Mouse (Mus musculus) liver, embryonic 14.5 days (tissue): ENCODE data around the gene Il17rd. TPM values are rescaled to one million over a fixed set of nuclear protein-coding genes. Genes with fewer than 3 reads are reported as not detected.

Source experiments
- ATAC-seq: fragments of 200-750 bp; cut with Nextera tagmentation; 2 replicates; pipeline ENCODE4 v1.8.0; 2017; ENCODE audit warnings: moderate number of reproducible peaks, mild to moderate bottlenecking, moderate library complexity; ENCODE audit not compliant: insufficient read depth
- DNase-seq, 3 experiments: peaks; one replicate each; pipeline ENCODE4 v3.0.0-alpha.2; 2012 to 2013; ENCODE audit warnings: low read depth in 3 of 3, low spot score in 3 of 3
- H3K27ac ChIP-seq: fragments of 300-500 bp; sonication (generic); 2 replicates; pipeline ENCODE4 v1.5.1; 2014; ENCODE audit warnings: moderate library complexity, mild to moderate bottlenecking, control low read depth, inconsistent platforms
- H3K27me3 ChIP-seq: fragments of 300-500 bp; sonication (generic); 2 replicates; pipeline ENCODE4 v1.6.1; 2014; ENCODE audit warnings: mild to moderate bottlenecking, low read length, moderate library complexity; ENCODE audit not compliant: control insufficient read depth, insufficient read depth
- H3K36me3 ChIP-seq: fragments of 300-500 bp; sonication (generic); replicated peaks from 2 replicates; pipeline ENCODE4 v1.6.1; 2014; ENCODE audit warnings: low read depth; ENCODE audit not compliant: control insufficient read depth, insufficient read depth
- H3K4me1 ChIP-seq, 2 experiments: fragments of 200-500 bp in 1 of 2; fragments of 300-500 bp in 1 of 2; sonication (generic) in 1 of 2; replicated peaks; 2 replicates each; pipeline ENCODE4 v1.6.1; 2012 to 2014; ENCODE audit warnings: antibody characterized with exemption in 1 of 2, inconsistent platforms in 1 of 2, low read length in 1 of 2; ENCODE audit not compliant: control insufficient read depth in 2 of 2, insufficient read depth in 2 of 2
- H3K4me2 ChIP-seq: fragments of 300-500 bp; sonication (generic); 2 replicates; pipeline ENCODE4 v1.6.1; 2014; ENCODE audit warnings: low read depth, mild to moderate bottlenecking, control low read depth, moderate library complexity
- H3K4me3 ChIP-seq, 2 experiments: fragments of 200-500 bp in 1 of 2; fragments of 300-500 bp in 1 of 2; sonication (generic) in 1 of 2; 2 replicates each; pipeline ENCODE4 v1.5.1; 2012 to 2014; ENCODE audit warnings: low read depth in 2 of 2, low read length in 2 of 2, mild to moderate bottlenecking in 2 of 2, control low read depth in 1 of 2, inconsistent platforms in 1 of 2, moderate library complexity in 1 of 2; ENCODE audit not compliant: insufficient read depth in 1 of 2
- H3K9ac ChIP-seq: fragments of 300-500 bp; sonication (generic); replicated peaks from 2 replicates; pipeline ENCODE4 v1.6.1; 2014; ENCODE audit warnings: mild to moderate bottlenecking, control low read depth, moderate library complexity
- H3K9me3 ChIP-seq: fragments of 300-500 bp; sonication (generic); 2 replicates; pipeline ENCODE4 v1.6.1; 2016; ENCODE audit warnings: low read length, mixed read lengths; ENCODE audit not compliant: control insufficient read depth
- CTCF ChIP-seq: IDR thresholded peaks from 2 replicates; pipeline ENCODE4 v1.5.1; 2016; ENCODE audit warnings: antibody characterized with exemption, low read depth, control low read depth
- EP300 ChIP-seq: IDR thresholded peaks from 2 replicates; pipeline ENCODE4 v1.6.1; 2016; ENCODE audit warnings: antibody characterized with exemption, low read depth
- WGBS: fragments of 180-500 bp; shearing (Covaris S2); extraction: QIAGEN DNeasy Blood & Tissue Kit; methylation state at CpG from one replicate; pipeline ENCODE4 v1.1.7; 2014; ENCODE audit not compliant: insufficient replicate concordance; 5-methylcytosine and 5-hydroxymethylcytosine counted together
- polyA plus RNA-seq, 2 experiments: library from polyadenylated mRNA; depleted of rRNA in 1 of 2; stranded (reverse) in 1 of 2; unstranded in 1 of 2; fragments of >200 nt; fragmentation: Nextera tagmentation in 1 of 2; extraction: Ambion mirVana in 1 of 2; gene quantifications; 2 replicates each; pipeline versions ENCODE4 v1.2.1 to v1.2.3; 2012 to 2014

Gene Il17rd
- polyA plus RNA-seq, 2 experiments: 0.03 to 0.09 TPM

- no peak overlapping the region for H3K27ac ChIP-seq
- ATAC-seq (no peak), DNase-seq (no peak)
These were observed 12.1 kb downstream of the Il17rd start for GRCm38 (mm10) chr14:27050560-27051510.

GRCm38 (mm10) chr14:27051511-27051895 is 12.8 kb downstream of the Il17rd start:
- no peaks in the 10 kb centered on the region for H3K4me1 ChIP-seq
- H3K27ac ChIP-seq: no peak overlapping the region
- H3K36me3 ChIP-seq: no peaks in the 10 kb centered on the region
- no peak for TF ChIP-seq EP300
- no peak for TF ChIP-seq CTCF
- H3K27me3 ChIP-seq: no peaks in the 10 kb centered on the region; the same call in 1 of the 2 replicates
- 56% methylated on average over 5 of the region's 5 CpGs for WGBS
- H3K4me3 ChIP-seq: no peak overlapping the region
- H3K9me3 ChIP-seq: no peaks in the 10 kb centered on the region
- H3K4me2 ChIP-seq: no peak overlapping the region
- no peak overlapping the region for H3K9ac ChIP-seq
- DNase-seq (no peak), ATAC-seq (no peak)

More at GRCm38 (mm10) chr14:27050560-27051510, 12.1 kb downstream of the Il17rd start:
- no peaks in the 10 kb centered on the region for H3K36me3 ChIP-seq
- no peaks in the 10 kb centered on the region for H3K4me1 ChIP-seq
- TF ChIP-seq EP300: no peak
- TF ChIP-seq CTCF: no peak
- H3K4me3 ChIP-seq: no peak overlapping the region
- WGBS: 60% methylated on average over 18 of the region's 18 CpGs
- H3K9me3 ChIP-seq: no peaks in the 10 kb centered on the region
- no peak overlapping the region for H3K9ac ChIP-seq
- no peak overlapping the region for H3K4me2 ChIP-seq
- no peaks in the 10 kb centered on the region; the same call in 1 of the 2 replicates for H3K27me3 ChIP-seq

GRCm38 (mm10) chr14:27058535-27059223 is 19.9 kb downstream of the Il17rd start:
- no peak for TF ChIP-seq CTCF
- TF ChIP-seq EP300: no peak
- DNase-seq (no peak), ATAC-seq (no peak)
- H3K36me3 ChIP-seq: no peaks in the 10 kb centered on the region
- 11% methylated on average over 13 of the region's 13 CpGs for WGBS
- H3K9ac ChIP-seq: no peak overlapping the region
- H3K4me1 ChIP-seq: 0 out of 4 replicates have a peak, but pooled peaks cover 0 to 4% of the 10 kb centered on the region in 2 experiments
- H3K27me3 ChIP-seq: no peaks in the 10 kb centered on the region; the same call in 1 of the 2 replicates
- H3K4me2 ChIP-seq: no peak overlapping the region
- no peak overlapping the region for H3K27ac ChIP-seq
- H3K4me3 ChIP-seq: no peak overlapping the region
- H3K9me3 ChIP-seq: no peaks in the 10 kb centered on the region

- DNase-seq (no peak), ATAC-seq (no peak)
- TF ChIP-seq CTCF: no peak
- TF ChIP-seq EP300: no peak
- 0 out of 4 replicates have a peak, but pooled peaks cover 0 to 4% of the 10 kb centered on the region in 2 experiments for H3K4me1 ChIP-seq
- H3K27ac ChIP-seq: no peak overlapping the region
- H3K9ac ChIP-seq: no peak overlapping the region
- H3K27me3 ChIP-seq: no peaks in the 10 kb centered on the region; the same call in 1 of the 2 replicates
- no peaks in the 10 kb centered on the region for H3K36me3 ChIP-seq
- no peak overlapping the region for H3K4me3 ChIP-seq
- no peaks in the 10 kb centered on the region for H3K9me3 ChIP-seq
- WGBS: 15% methylated on average over 8 of the region's 8 CpGs
- no peak overlapping the region for H3K4me2 ChIP-seq
These were observed 20.4 kb downstream of the Il17rd start for GRCm38 (mm10) chr14:27059224-27059558.

GRCm38 (mm10) chr14:27063338-27063737 is 24.6 kb downstream of the Il17rd start:
- DNase-seq (no peak), ATAC-seq (no peak)
- 88% methylated on average over 1 of the region's 1 CpGs for WGBS
- 0 out of 4 replicates have a peak, but pooled peaks cover 0 to 3% of the 10 kb centered on the region in 2 experiments for H3K4me1 ChIP-seq
- H3K4me3 ChIP-seq: no peak overlapping the region
- H3K27ac ChIP-seq: no peak overlapping the region
- no peaks in the 10 kb centered on the region for H3K36me3 ChIP-seq
- no peak overlapping the region for H3K9ac ChIP-seq
- peaks cover 2% of the 10 kb centered on the region for H3K27me3 ChIP-seq
- H3K4me2 ChIP-seq: no peak overlapping the region
- no peaks in the 10 kb centered on the region for H3K9me3 ChIP-seq
- TF ChIP-seq EP300 (no peak), CTCF (no peak)
